In the genomic region with DNA sequence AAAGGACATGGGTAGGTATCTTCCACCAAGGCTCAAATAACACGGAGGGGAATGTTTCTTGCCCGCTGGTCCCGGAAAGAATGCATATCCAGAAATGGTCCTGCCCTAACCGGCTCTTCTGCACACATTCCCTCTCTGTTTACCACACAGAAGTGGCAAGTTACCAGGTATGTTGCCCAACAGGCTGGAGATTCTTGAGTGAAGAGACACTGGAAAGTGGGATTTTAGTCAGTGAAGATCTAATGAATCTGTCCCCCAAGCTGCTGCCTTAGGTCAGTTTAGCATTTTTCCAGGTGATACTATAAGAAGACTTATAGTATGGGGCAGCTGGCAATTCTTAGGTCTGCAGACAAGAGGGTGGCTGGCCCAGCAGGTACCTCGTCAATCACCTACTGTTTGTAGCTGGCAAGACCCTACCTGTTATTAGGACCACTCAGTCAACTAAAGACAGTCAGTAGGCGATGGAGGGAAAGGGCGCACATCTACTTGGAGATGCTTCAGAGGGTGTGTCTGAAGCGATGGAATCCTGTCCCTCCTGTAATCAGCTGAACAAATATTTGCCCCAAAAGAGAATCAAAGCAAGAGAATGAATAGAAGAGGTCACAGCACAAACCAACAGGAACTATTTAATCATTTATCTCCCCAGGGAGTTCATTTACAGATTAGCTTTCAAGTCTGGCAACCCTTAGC, we compare ENCODE assay signal across 8 mouse cellular contexts. TPM values are rescaled to one million over a fixed set of nuclear protein-coding genes. Genes with fewer than 3 reads are reported as not detected.
A peak's percentile ranks its signal among the peaks of the same experiment; 100 is the strongest.
DNase-seq lines count a peak whose midpoint lies in the region; ATAC-seq and TF ChIP-seq lines count a peak whose summit lies in the region.

No protein-coding gene starts in this region.

- DNase-seq in cerebellum, adult 2 months: peak; percentile 23 to 32
- peak; percentile 43 for DNase-seq in 3134 (ENCODE audit: extremely low read depth, insufficient read length, low spot score)
- DNase-seq in forebrain, embryonic 14.5 days (ENCODE audit: low spot score): no peak
- DNase-seq in c-Kit-positive CD71-positive TER-119-positive erythroid progenitor cells, embryonic 14.5 days (ENCODE audit: low spot score): no peak
- DNase-seq in spleen, postnatal 14 days (ENCODE audit: low spot score in 2 of 2): no peak

- peak overlapping the region; percentile 97 for H3K9ac ChIP-seq in forebrain, embryonic 14.5 days (ENCODE audit: low read length)
- H3K9ac ChIP-seq in liver, embryonic 12.5 days: peak overlapping the region; percentile 90

- TF ChIP-seq POLR2A in cerebellum, adult 2 months (IDR thresholded peaks at IDR 0.05; ENCODE audit: borderline replicate concordance, insufficient read depth, low read length): no peak
- no peak for TF ChIP-seq POLR2A in olfactory bulb, adult 2 months (IDR thresholded peaks at IDR 0.05; ENCODE audit: insufficient read depth, low read depth, low read length)

- peak overlapping the region; percentile 75; the same call in 1 of the 2 replicates for H3K27ac ChIP-seq in cerebellum, adult 2 months (ENCODE audit: insufficient read depth, low read length)
- H3K27ac ChIP-seq in forebrain, embryonic 14.5 days (ENCODE audit: low read depth, low read length): no peak overlapping the region
- peak overlapping the region; percentile 94 for H3K27ac ChIP-seq in liver, embryonic 12.5 days
- H3K27ac ChIP-seq in olfactory bulb, adult 2 months (ENCODE audit: insufficient read depth, low read depth, low read length): 0 out of 2 replicates have a peak overlapping the region, but pooled peaks have one; percentile 37

- H3K4me3 ChIP-seq in cerebellum, adult 2 months (replicated peaks; ENCODE audit: insufficient read depth, low read depth, low read length): peak overlapping the region; percentile 69
- peak overlapping the region; percentile 85 for H3K4me3 ChIP-seq in forebrain, embryonic 14.5 days (ENCODE audit: low read depth, low read length)
- H3K4me3 ChIP-seq in liver, embryonic 12.5 days: peak overlapping the region; percentile 77
- peak overlapping the region; percentile 9; the same call in 1 of the 2 replicates for H3K4me3 ChIP-seq in olfactory bulb, adult 2 months (ENCODE audit: insufficient read depth, low read depth, low read length)

- no peaks in the 10 kb centered on the region for H3K9me3 ChIP-seq in forebrain, embryonic 14.5 days (replicated peaks; ENCODE audit: control insufficient read depth, low read length)
- no peaks in the 10 kb centered on the region for H3K9me3 ChIP-seq in liver, embryonic 12.5 days (replicated peaks)

- ATAC-seq in cerebellum, adult (ENCODE audit: insufficient number of reproducible peaks, low FRiP score, low TSS enrichment): no peak
- ATAC-seq in forebrain, embryonic 14.5 days: no peak
- ATAC-seq in liver, embryonic 12.5 days: no peak

- TF ChIP-seq CTCF in cerebellum, adult 2 months (IDR thresholded peaks at IDR 0.05; ENCODE audit: borderline replicate concordance, insufficient read depth, low read depth, low read length): no peak
- TF ChIP-seq CTCF in olfactory bulb, adult 2 months (IDR thresholded peaks at IDR 0.05; ENCODE audit: insufficient read depth, low read depth, low read length): no peak

- H3K36me3 ChIP-seq in forebrain, embryonic 14.5 days (ENCODE audit: control insufficient read depth, insufficient read depth, low read length): peaks cover 19% of the 10 kb centered on the region
- H3K36me3 ChIP-seq in liver, embryonic 12.5 days: peaks cover 53% of the 10 kb centered on the region

- peaks cover 9% of the 10 kb centered on the region for H3K4me1 ChIP-seq in cerebellum, adult 2 months (ENCODE audit: control insufficient read depth, insufficient read depth, low read length)
- H3K4me1 ChIP-seq in forebrain, embryonic 14.5 days (ENCODE audit: control insufficient read depth, insufficient read depth, low read length): peaks cover 52% of the 10 kb centered on the region
- peaks cover 76% of the 10 kb centered on the region for H3K4me1 ChIP-seq in liver, embryonic 12.5 days
- H3K4me1 ChIP-seq in olfactory bulb, adult 2 months (ENCODE audit: control insufficient read depth, insufficient read depth, low read length): peaks cover 20% of the 10 kb centered on the region

- H3K27me3 ChIP-seq in cerebellum, adult 2 months (ENCODE audit: control insufficient read depth, insufficient read depth, low read length): no peaks in the 10 kb centered on the region
- no peaks in the 10 kb centered on the region for H3K27me3 ChIP-seq in forebrain, embryonic 14.5 days (replicated peaks; ENCODE audit: control insufficient read depth, insufficient read depth, low read length)
- H3K27me3 ChIP-seq in liver, embryonic 12.5 days (replicated peaks): no peaks in the 10 kb centered on the region

- 18% methylated on average over 8 of the region's 8 CpGs for WGBS in cerebellum, adult 2 months
- WGBS in forebrain, embryonic 14.5 days: 91% methylated on average over 8 of the region's 8 CpGs
- 75% methylated on average over 8 of the region's 8 CpGs for WGBS in liver, embryonic 12.5 days (ENCODE audit: insufficient replicate concordance)
- WGBS in olfactory bulb, adult 2 months: 70% methylated on average over 8 of the region's 8 CpGs

- H3K4me2 ChIP-seq in forebrain, embryonic 14.5 days (ENCODE audit: low read length): peak overlapping the region; percentile 80
- H3K4me2 ChIP-seq in liver, embryonic 12.5 days: peak overlapping the region; percentile 81

RNA-seq across cellular contexts. Expression of gene Bcl2l1, which starts 4.1 kb away (rescaled TPM):
- 141 and 142 TPM in 2 replicates for polyA plus RNA-seq in cerebellum, adult 2 months (2012; rRNA removed)
- polyA plus RNA-seq in forebrain, embryonic 14.5 days (2014; fragmentation: Nextera tagmentation; extraction: Ambion mirVana): 179 and 189 TPM in 2 replicates
- polyA plus RNA-seq in liver, embryonic 12.5 days (2016; fragmentation: Nextera tagmentation; extraction: Ambion mirVana): 127 and 137 TPM in 2 replicates
- 296 and 622 TPM in 2 replicates for polyA plus RNA-seq in olfactory bulb, adult 2 months (2012; ENCODE audit: insufficient read depth, insufficient read length, low replicate concordance, missing spikeins)

RNA-seq across cellular contexts. Expression of gene Tpx2, which starts 20.3 kb away (rescaled TPM):
- polyA plus RNA-seq in cerebellum, adult 2 months (2012; rRNA removed): 1.2 TPM in 2 replicates
- 70.1 and 81.5 TPM in 2 replicates for polyA plus RNA-seq in forebrain, embryonic 14.5 days (2014; fragmentation: Nextera tagmentation; extraction: Ambion mirVana)
- polyA plus RNA-seq in liver, embryonic 12.5 days (2016; fragmentation: Nextera tagmentation; extraction: Ambion mirVana): 88.0 and 89.9 TPM in 2 replicates
- 120 TPM in 1 of 2 replicates, not detected in the other for polyA plus RNA-seq in olfactory bulb, adult 2 months (2012; ENCODE audit: insufficient read depth, insufficient read length, low replicate concordance, missing spikeins)

Comparison
In these comparisons a context has a peak if more than half of its experiments do, and no peak if none do; other contexts are left out.
1. DNase-seq: peak in cerebellum, adult 2 months (2 of 2) and 3134 (single experiment); none in forebrain, embryonic 14.5 days (single experiment), c-Kit-positive CD71-positive TER-119-positive erythroid progenitor cells, embryonic 14.5 days (single experiment) and spleen, postnatal 14 days (0 of 2).
2. H3K4me3 ChIP-seq: peak in every context shown above with its lines; median percentile 85 in forebrain, embryonic 14.5 days; 77 in liver, embryonic 12.5 days; 69 in cerebellum, adult 2 months; 9 in olfactory bulb, adult 2 months.